Mouse (Mus musculus): Measurements from ENCODE around the gene Gfap.

Gfap gene

GRCm38 (mm10) chr11:102896641-102897040 lies 4.1 kb downstream of the Gfap start:
- DNase-seq (ENCODE audit: low read depth): no peak

DNA sequence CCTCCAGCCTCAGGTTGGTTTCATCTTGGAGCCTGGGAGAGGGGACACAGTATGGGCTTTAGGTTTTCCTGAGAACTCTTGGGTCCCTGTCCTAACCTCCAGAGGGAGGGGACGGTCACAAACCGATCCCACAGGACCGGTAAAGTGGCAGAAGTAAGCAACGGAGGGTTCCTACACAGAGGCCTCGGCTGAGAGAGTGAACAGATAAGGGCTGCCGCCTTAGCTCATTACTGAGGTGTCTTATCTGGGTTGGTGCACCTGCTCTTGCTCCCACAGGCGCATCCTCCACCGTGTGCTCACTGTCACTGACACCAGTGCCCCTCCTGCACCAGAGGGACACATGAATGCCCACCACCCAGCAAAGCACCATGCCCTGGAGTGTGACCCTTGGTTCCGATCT lies 4.9 kb downstream of the Gfap start:
- peak; percentile 69 for DNase-seq (ENCODE audit: low read depth)

GRCm38 (mm10) chr11:102894716-102895115 lies 6.0 kb downstream of the Gfap start:
- DNase-seq (ENCODE audit: low read depth): no peak

GRCm38 (mm10) chr11:102893015-102893651 lies 7.6 kb downstream of the Gfap start:
- peak; percentile 79 for DNase-seq (ENCODE audit: low read depth)

DNA sequence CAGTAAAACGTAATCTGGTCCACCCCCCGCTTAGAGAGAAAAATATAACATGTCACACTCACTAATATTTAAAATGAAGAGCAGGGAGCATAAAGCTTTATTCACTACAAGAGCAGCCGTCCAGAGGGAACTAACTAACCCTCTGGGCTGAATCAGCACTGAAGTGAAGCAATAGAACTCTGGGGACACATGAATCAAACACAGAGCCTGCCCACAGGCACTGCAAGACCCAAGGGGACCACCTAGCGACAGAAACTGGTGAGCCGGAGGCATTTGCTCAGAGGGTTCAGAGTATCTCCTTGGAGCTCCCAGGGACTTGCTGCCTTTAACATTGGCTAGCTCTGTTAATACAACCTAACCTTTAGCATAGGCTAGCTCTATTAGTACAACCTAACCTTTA lies 10.6 kb downstream of the Gfap start:
- no peak for DNase-seq (ENCODE audit: low read depth)

DNA sequence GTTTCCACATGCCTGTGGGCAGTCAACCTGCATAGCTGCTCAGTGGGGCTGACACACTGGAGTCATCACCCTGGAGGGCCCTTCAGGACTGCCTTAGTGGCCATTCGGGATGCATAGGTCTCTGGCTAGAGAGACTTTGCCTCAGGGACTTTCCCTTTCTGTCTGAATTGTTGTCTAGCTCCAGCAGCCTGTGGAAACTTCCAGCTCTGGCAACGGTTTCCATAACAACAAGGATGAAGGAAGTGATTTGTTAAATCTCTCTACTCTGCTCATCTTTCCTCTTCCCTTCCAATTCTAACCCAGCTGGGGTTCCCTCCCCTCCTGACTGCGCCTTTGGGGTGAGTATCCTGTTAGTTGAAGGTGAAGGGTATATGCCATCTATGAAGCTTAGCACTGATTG lies 12.6 kb downstream of the Gfap start:
- DNase-seq (ENCODE audit: low read depth): no peak

GRCm38 (mm10) chr11:102887433-102887832 lies 13.3 kb downstream of the Gfap start:
- no peak for DNase-seq (ENCODE audit: low read depth)

GRCm38 (mm10) chr11:102884616-102885219 lies 16.0 kb downstream of the Gfap start, which contains the start of gene Fam187a:
Fam187a (plus strand) TSS chr11:102885169.
- DNase-seq (ENCODE audit: low read depth): no peak

- DNase-seq (ENCODE audit: low read depth): no peak
Measured at GRCm38 (mm10) chr11:102881314-102882198, 19.2 kb downstream of the Gfap start.

GRCm38 (mm10) chr11:102880585-102881313 lies 20.0 kb downstream of the Gfap start, which contains the start of the genes Eftud2 and Ccdc103:
Eftud2 (minus strand) TSS chr11:102880985.
Ccdc103 (plus strand) TSS chr11:102881204.
- peak; percentile 91 for DNase-seq (ENCODE audit: low read depth)

DNA sequence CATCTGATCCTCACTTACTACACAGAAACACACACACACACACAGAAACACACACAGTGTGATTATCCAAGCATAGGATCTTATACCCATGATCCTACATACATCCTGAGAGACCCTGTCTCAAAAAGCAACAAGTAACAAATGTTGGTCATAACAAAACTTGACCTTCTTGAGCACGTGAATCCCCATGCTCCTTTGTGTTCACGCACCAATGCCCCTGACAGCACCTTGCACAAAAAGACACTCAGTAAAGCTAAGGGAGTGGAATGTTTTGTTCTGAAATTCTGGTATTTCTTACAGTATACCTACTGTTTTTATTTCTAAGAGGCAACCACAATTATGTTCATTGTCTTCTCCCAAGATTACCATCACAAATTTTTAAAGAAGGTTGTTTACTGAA lies 21.2 kb downstream of the Gfap start:
- DNase-seq (ENCODE audit: low read depth): no peak

- no peak for DNase-seq (ENCODE audit: low read depth)
Measured at GRCm38 (mm10) chr11:102874801-102875334, 25.8 kb downstream of the Gfap start.

DNA sequence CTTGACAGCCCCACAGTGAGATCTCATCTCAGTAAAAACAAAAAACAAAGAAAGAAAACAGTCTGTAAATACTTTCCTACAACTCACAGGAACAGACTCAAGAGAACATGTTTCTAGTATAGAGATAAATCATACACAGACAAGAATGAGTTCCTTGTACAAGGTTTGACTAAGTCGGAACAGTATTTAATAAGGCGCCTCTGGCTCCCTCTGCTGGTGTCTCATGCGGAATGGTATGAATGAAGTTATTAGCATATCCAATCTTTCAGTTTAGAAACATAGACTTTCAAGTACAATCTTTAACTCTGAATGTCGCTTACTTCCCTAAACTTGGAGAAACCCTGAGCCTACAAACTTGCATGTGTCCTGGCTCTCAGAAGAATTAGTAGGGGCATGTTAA lies 36.4 kb downstream of the Gfap start:
- peak; percentile 50 for DNase-seq (ENCODE audit: low read depth)

- no peak for DNase-seq (ENCODE audit: low read depth)
Measured at GRCm38 (mm10) chr11:102859933-102860332, 40.8 kb downstream of the Gfap start.

GRCm38 (mm10) chr11:102858951-102859350 lies 41.8 kb downstream of the Gfap start:
- no peak for DNase-seq (ENCODE audit: low read depth)

- DNase-seq (ENCODE audit: low read depth): no peak
Measured at GRCm38 (mm10) chr11:102855941-102856340, 44.8 kb downstream of the Gfap start.

- peak; percentile 34 for DNase-seq (ENCODE audit: low read depth)
Measured at GRCm38 (mm10) chr11:102853760-102854159, 47.0 kb downstream of the Gfap start.

DNA sequence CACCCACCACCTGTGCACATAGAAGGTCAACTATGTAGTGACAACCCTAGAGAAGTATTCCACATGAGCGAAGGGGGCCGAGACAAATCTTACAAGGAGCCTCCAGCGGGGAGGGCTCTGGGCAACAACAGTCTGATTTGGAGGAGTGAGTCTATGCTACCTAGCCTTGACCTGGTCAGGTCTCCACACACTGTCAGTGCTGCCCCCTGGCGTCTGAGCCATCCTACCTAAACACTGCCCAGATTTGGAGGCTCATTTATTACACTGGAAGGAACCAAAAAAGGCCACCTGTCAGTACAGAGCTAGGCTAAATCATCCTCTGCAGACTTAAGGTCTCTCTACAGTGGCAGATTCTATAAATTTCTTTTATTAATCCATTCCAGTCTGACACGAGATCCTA lies 48.8 kb downstream of the Gfap start:
- DNase-seq (ENCODE audit: low read depth): peak; percentile 14

DNA sequence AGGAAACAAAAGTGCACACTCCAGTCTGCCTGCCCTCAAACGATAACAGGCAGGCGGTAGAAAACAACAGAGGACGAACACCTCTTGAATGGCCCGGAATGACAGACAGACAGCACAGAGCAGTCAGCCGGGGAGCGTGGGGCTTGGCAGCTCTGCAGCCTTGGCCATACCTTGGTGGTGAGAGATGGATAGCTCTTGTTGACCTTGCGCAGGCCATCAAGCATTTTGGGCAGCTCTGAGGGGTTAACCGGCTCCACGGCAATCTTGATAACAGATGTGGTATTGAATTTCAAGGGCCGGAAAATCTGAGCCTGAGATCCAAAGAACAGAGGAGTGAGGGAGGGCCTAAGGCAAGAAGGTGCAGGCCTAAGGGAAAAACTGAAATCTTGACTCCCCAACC lies 54.8 kb downstream of the Gfap start:
- DNase-seq (ENCODE audit: low read depth): no peak

DNA sequence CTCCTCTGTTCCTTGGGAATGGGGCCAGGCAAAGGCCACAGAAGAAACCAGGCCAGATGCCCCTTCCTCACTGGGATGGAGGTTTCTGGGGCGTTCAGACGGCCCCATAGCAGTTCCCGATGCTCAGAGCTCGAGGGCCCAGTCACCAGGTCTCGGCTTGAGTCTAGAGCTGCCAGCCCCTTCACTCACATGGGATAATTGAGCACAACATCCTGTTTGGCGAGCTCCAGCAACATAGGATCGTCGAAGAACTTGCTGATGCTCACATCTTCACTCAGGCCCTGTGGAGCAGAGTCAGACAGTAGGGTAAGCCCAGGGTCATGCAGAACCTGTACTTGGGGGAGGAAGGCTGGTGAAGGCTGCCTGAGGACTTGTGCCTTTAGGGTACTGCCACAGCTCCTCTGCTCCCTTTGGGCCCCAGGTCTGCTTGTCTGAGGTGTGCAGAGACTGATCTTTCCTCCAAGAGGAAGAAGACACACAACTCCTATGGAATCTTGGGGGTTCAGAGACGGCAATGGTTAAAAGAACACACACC lies 62.0 kb downstream of the Gfap start:
- no peak for DNase-seq (ENCODE audit: low read depth)

GRCm38 (mm10) chr11:102838126-102838525 lies 62.6 kb downstream of the Gfap start:
- no peak for DNase-seq (ENCODE audit: low read depth)

- no peak for DNase-seq (ENCODE audit: low read depth)
Measured at GRCm38 (mm10) chr11:102837385-102837784, 63.3 kb downstream of the Gfap start.
